Mouse (Mus musculus): ENCODE measurements around the gene Ppp1r11.

DNA sequence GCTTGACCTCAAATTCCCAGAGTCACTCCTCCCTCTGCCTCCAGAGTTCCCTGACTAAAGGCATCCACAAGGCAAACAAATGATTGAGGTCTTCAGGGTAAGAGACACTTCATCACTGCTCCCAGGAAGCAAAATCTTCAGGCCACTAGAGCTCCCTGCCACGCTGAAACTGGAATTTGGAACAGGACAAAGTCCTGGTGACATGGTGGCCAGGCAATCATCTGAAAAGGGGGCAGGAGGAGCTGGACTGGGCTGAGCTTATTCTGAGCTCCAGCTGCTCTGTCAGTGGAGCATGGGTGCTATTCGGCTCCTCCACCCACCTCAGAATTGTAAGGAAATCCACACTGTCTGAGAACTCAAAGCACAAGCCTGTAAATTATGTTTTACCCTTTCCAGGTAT is 39.5 kb downstream of the Ppp1r11 start:
- TF ChIP-seq CTCF (IDR thresholded peaks at IDR 0.05; ENCODE audit: low read depth, low read length) = no peak
- no peak for TF ChIP-seq GATA1 (IDR thresholded peaks at IDR 0.05; ENCODE audit: borderline replicate concordance, low read length)
- TF ChIP-seq TAL1 (conservative IDR thresholded peaks at IDR 0.05; ENCODE audit: low read depth, low read length) = no peak
- TF ChIP-seq POLR2AphosphoS5 (IDR thresholded peaks at IDR 0.05; ENCODE audit: insufficient replicate concordance, low read depth, low read length) = no peak
